Mouse (Mus musculus) heart, adult 2 months (tissue): ENCODE results near the gene Zfhx2.

Experiments
- CTCF ChIP-seq: fragments of 200-600 bp; IDR thresholded peaks from 2 replicates; pipeline ENCODE4 v1.8.1; 2022; ENCODE audit warnings: antibody characterized with exemption, mild to moderate bottlenecking, moderate library complexity
- EP300 ChIP-seq: fragments of 200-500 bp; IDR thresholded peaks from 2 replicates; pipeline ENCODE4 v1.6.1; 2011; ENCODE audit warnings: low read depth, low read length, control low read depth; ENCODE audit not compliant: insufficient read depth

DNA sequence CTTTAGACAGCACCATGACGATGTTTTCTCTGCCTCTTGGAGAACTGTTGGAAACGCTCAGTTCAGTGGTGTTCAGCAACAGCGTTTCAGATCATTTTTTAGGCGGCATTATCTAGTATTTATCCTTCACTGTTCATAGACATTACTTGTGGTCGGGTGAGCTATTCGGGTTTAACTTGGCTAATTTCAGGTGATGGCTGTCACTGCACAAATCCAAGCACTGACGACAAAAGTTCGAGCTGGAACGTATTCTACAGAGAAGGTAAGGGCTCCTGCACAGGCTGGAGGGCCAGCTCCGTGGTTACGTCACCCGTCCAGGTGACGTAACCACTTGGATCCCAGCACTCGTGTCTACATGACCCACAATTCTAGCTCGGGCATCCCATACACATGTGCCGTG lies 75.2 kb downstream of the Zfhx2 start:
- TF ChIP-seq CTCF: no peak
- no peak for TF ChIP-seq EP300
